Comparison of ENCODE assay signal across 8 mouse cellular contexts in genomic region chr6:83101688-83102556, GRCm38 (mm10). TPM values are rescaled to one million over a fixed set of nuclear protein-coding genes. Genes with fewer than 3 reads are reported as not detected.
DNase-seq lines count a peak whose midpoint lies in the region; TF ChIP-seq lines count a peak whose summit lies in the region.

No protein-coding gene starts in this region.

- peak; percentile 76 for DNase-seq in adrenal gland, postnatal 25 days
- peak; percentile 75 to 78 for DNase-seq in heart, postnatal 10 days
- DNase-seq in kidney, postnatal 36 days = peak; percentile 63 to 78
- peak; percentile 59 for DNase-seq in lung, postnatal 36 days
- DNase-seq in retina, postnatal 1 day = peak; percentile 74
- DNase-seq in thymus, postnatal 4 days = peak; percentile 88

- peak overlapping the region; percentile 94 for H3K4me3 ChIP-seq in E14TG2a.4 (replicated peaks; ENCODE audit: low read length)
- peak overlapping the region; percentile 56 for H3K4me3 ChIP-seq in embryonic fibroblast, embryonic 13.5 days (ENCODE audit: insufficient read depth, low read length)

- no peaks in the 10 kb centered on the region for H3K9me3 ChIP-seq in E14TG2a.4 (ENCODE audit: low read length)

- TF ChIP-seq CTCF in E14TG2a.4 (conservative IDR thresholded peaks at IDR 0.05; ENCODE audit: low read length) = no peak
- TF ChIP-seq CTCF in embryonic fibroblast, embryonic 13.5 days (IDR thresholded peaks at IDR 0.05; ENCODE audit: borderline replicate concordance, insufficient read depth, low read length) = 0 out of 2 replicates have a peak, but pooled peaks have one; percentile 7

- H3K27ac ChIP-seq in embryonic fibroblast, embryonic 13.5 days (ENCODE audit: insufficient read depth, low read length) = no peak overlapping the region

- H3K27me3 ChIP-seq in E14TG2a.4 (ENCODE audit: insufficient read depth, low read length) = peaks cover 48% of the 10 kb centered on the region

- H3K36me3 ChIP-seq in E14TG2a.4 (ENCODE audit: insufficient read depth, low read length) = peaks cover 7% of the 10 kb centered on the region; the same call in 1 of the 2 replicates

- intact Hi-C loops in heart, postnatal 10 days (cut with DNase I) = loop anchor here (1.0 to 2.0 kb wide), 2 partner anchors 47 to 106 kb away; partner anchors contain the start of genes Aup1 and Htra2

- H3K4me1 ChIP-seq in E14TG2a.4 (replicated peaks; ENCODE audit: low read depth, low read length) = peaks cover 24% of the 10 kb centered on the region
- H3K4me1 ChIP-seq in embryonic fibroblast, embryonic 13.5 days (ENCODE audit: control insufficient read depth, insufficient read depth, low read length) = no peaks in the 10 kb centered on the region

- peak; percentile 44 for TF ChIP-seq POLR2A in embryonic fibroblast, embryonic 13.5 days (IDR thresholded peaks at IDR 0.05; ENCODE audit: low read depth, low read length)

RNA-seq across cellular contexts. Expression of gene Gm42688, which starts 0.5 kb away (rescaled TPM):
- 10.6 and 12.1 TPM in 2 replicates for total RNA-seq in adrenal gland, postnatal 25 days (2021)
- polyA plus RNA-seq in embryonic fibroblast, embryonic 13.5 days (2011; ENCODE audit: insufficient read length, low read depth, missing spikeins) = 1.2 and 1.9 TPM in 2 replicates
- total RNA-seq in heart, postnatal 10 days (2021) = 1 to 10 TPM; 1.9 to 2.1 TPM

RNA-seq across cellular contexts. Expression of gene Ccdc142, which starts 0.5 kb away (rescaled TPM):
- total RNA-seq in adrenal gland, postnatal 25 days (2021) = 10.3 and 10.4 TPM in 2 replicates
- 0.60 TPM in 1 of 2 replicates, not detected in the other for polyA plus RNA-seq in embryonic fibroblast, embryonic 13.5 days (2011; ENCODE audit: insufficient read length, low read depth, missing spikeins)
- total RNA-seq in heart, postnatal 10 days (2021) = 1 to 10 TPM; 2.3 to 2.7 TPM

RNA-seq across cellular contexts. Expression of gene Mrpl53, which starts 6.9 kb away (rescaled TPM):
- total RNA-seq in adrenal gland, postnatal 25 days (2021) = 92.9 and 112 TPM in 2 replicates
- polyA plus RNA-seq in embryonic fibroblast, embryonic 13.5 days (2011; ENCODE audit: insufficient read length, low read depth, missing spikeins) = 41.9 and 42.7 TPM in 2 replicates
- 100 to 1,000 TPM; 111 to 125 TPM for total RNA-seq in heart, postnatal 10 days (2021)

RNA-seq across cellular contexts. Expression of gene Mogs, which starts 13.4 kb away (rescaled TPM):
- total RNA-seq in adrenal gland, postnatal 25 days (2021) = 76.1 and 82.2 TPM in 2 replicates
- 28.0 TPM in 2 replicates for polyA plus RNA-seq in embryonic fibroblast, embryonic 13.5 days (2011; ENCODE audit: insufficient read length, low read depth, missing spikeins)
- total RNA-seq in heart, postnatal 10 days (2021) = 10 to 100 TPM; 13.4 to 15.8 TPM

RNA-seq across cellular contexts. Expression of gene Lbx2, which starts 15.8 kb away (rescaled TPM):
- total RNA-seq in adrenal gland, postnatal 25 days (2021) = 11.6 and 22.8 TPM in 2 replicates
- polyA plus RNA-seq in embryonic fibroblast, embryonic 13.5 days (2011; ENCODE audit: insufficient read length, low read depth, missing spikeins) = not detected in 2 replicates
- total RNA-seq in heart, postnatal 10 days (2021) = 1 to 10 TPM in 1 of 2 experiments, under 1 TPM in 1; 0.55 to 1.3 TPM
